Mouse (Mus musculus): ENCODE results near the gene Ptbp3.
"Not testable (repeated sequence)": the region's sequence is repeated elsewhere in the genome, so short reads cannot be mapped to it uniquely, and the experiment has no call there.

Gene Ptbp3

DNA sequence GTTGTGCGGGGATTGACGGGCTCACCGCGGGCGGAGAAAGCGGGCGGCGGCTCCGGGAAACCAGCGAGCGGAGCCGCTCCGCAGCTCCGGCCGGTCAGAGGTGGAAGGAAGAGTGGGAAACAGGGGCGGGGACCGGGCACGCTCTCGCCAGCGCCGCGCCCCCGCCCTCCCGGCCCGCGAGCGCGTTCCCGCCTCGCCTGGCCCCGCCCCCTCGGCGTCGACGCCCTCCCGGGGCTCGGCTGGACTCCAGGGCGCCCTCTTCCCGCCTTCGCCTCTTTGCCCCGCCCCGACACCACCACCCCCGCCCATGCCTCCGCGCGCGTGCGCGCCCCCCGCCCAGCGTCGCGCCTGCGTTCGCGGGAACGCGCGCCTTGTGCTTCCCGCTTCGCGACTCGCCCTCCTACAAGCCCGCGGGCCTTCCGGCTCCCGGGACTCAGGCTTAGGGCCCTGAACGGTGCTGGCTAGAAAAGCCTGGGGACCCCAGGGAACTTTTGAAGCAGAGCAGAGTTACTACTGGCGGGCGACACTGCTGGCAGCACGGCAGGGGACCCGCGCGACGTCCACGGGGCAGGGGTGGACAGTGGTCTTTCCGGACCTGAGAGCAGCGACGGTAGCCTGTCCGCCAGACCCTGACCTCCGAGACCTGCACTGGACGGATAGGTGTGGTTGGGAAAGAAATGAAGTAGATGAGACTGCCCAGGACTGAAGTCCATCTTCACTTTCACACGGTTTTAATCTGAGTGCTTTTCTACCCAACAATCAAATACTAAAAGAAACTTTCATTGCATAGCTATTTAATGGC is at the start of gene Ptbp3:
Ptbp3 (minus strand) TSS at position 190 of the 802 bp plus-strand sequence.
- DNase-seq (ENCODE audit: low spot score) = peak; percentile 82

GRCm38 (mm10) chr4:59596556-59596955 is 47.4 kb upstream of the Ptbp3 start:
- no peak for DNase-seq (ENCODE audit: low spot score)

- DNase-seq (ENCODE audit: low spot score) = no peak
Observed at GRCm38 (mm10) chr4:59594614-59595013, 45.5 kb upstream of the Ptbp3 start.

GRCm38 (mm10) chr4:59587872-59588226 is 38.7 kb upstream of the Ptbp3 start:
- DNase-seq (ENCODE audit: low spot score) = no peak

GRCm38 (mm10) chr4:59587215-59587871 is 38.2 kb upstream of the Ptbp3 start:
- no peak for DNase-seq (ENCODE audit: low spot score)

- no peak for DNase-seq (ENCODE audit: low spot score)
Observed at GRCm38 (mm10) chr4:59585097-59585496, 35.9 kb upstream of the Ptbp3 start.

DNA sequence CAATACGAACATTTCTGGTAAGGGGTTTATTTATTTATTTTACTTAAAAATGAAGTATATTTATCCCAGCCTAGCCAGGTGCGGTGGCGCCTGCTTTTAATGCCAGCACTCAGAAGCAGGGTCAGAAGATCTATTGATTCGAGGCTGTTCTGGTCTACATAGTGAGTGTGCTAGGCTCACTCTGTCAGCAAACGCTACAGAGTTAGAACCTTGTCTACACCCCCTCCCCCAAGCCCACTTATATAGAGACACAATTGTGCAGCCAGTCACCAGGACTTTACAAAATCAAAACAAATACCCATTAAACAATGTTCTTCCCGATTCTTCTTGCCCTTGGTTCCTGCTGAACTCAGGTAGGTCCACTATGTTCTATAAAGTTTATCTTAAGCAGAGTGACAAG is 33.0 kb upstream of the Ptbp3 start:
- no peak for DNase-seq (ENCODE audit: low spot score)

DNA sequence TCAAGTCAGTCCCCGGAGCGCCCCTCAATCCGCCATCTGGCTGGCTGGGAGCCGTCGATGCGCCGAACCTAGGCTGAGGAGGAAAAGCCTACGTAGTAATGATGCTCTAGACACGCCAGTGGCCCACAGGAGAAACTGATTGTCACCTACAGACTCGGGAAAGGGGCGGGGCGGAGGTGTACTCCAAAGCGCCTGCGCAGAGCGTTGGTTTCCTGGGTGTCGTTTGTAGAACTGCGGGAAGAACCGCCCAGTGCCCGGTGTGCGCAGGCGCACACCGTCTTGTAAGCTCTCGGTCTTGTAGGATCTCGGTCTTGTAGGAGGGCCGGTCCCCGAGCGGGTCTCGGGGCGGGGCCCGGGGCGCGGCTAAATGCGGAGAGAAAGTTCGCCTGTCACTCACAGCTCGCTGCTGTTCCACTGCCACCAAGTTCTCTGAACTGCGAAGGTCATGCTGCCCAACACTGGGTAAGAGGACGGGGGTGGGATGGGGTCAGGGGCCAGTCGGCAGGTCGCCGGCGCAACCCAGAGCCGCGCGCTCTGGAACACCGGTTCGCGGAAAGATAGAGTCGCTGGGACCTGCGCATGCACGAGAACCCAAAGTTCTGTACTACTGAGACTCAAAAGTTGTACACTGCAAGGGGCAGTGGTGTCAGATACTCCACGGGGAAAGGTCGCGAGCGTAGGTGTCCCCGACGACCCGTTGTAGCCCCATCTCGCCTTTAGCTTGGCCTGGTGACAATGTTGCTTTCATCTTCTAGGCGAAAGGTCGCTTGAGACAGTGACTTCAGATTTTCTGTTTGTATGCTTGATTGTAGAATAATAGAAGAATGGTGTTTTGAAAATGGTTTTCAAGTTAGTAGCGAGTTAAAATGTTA is 32.4 kb upstream of the Ptbp3 start, which contains the start of gene Hsdl2:
Hsdl2 (plus strand) TSS at position 250 of the 872 bp plus-strand sequence.
- DNase-seq (ENCODE audit: low spot score) = peak; percentile 93

- no peak for DNase-seq (ENCODE audit: low spot score)
Observed at GRCm38 (mm10) chr4:59580495-59581281, 31.5 kb upstream of the Ptbp3 start.

- DNase-seq (ENCODE audit: low spot score) = no peak
Observed at GRCm38 (mm10) chr4:59575184-59575958, 26.2 kb upstream of the Ptbp3 start.

DNA sequence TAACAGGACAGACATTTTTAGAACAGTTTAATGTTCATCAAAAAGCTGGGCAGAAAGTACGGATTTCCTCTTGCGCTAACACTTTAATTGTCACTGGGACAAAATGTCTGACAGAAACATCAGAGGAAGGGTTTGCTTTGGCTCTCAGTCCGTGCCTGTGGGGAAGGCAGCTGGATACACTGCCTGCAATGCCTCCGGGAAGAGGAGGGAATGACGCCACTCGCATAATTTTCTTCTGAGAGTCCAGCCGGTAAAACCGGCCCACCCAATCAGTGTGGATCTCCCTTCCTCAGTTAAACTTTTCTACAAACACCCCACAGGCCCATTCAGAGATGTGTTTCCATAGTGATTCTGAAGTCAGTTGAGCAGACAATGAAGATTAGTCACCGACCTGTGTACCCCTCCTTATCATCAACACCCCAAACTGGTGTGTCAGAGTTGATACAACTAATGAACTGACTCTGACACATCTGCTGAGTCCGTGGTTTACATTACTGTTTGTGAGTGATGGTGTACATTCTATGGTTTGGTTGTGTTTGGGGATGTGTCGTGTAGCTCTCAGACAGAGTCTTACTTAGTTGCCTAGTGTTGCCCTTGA is 23.5 kb upstream of the Ptbp3 start:
- DNase-seq (ENCODE audit: low spot score) = no peak

- DNase-seq (ENCODE audit: low spot score) = not testable (repeated sequence)
Observed at GRCm38 (mm10) chr4:59570519-59570918, 21.4 kb upstream of the Ptbp3 start.

- DNase-seq (ENCODE audit: low spot score) = no peak
Observed at GRCm38 (mm10) chr4:59569538-59569937, 20.4 kb upstream of the Ptbp3 start.

GRCm38 (mm10) chr4:59567576-59568260 is 18.6 kb upstream of the Ptbp3 start:
- no peak for DNase-seq (ENCODE audit: low spot score)

DNA sequence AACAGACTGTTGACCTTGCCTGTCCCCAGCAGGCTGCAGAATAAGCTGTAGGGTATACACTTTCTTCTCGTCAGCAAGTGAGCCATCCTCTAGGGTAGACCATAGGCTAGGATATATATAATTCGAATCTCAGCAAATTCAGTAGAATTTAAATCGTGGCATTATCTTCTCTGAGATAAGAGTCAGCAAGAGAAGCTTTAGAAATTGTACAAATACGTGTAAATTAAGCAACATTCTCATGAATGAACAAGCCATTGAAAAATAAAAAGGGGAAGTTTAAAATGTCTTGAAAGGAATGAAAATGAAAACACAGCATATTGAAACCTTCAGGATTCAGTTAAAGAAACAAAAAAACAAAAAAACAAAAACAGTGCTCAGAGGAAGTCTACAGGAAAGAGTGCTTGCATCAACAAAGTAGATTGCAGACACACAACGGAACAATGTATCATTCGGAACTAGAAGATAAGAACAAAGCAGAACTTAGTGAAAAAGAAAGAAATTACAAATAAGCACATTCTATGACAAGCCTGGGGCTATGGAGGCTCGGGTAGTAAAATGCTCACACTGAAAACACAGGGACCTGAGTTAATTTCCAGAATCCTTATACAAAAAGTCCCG is 16.5 kb upstream of the Ptbp3 start:
- DNase-seq (ENCODE audit: low spot score) = no peak

DNA sequence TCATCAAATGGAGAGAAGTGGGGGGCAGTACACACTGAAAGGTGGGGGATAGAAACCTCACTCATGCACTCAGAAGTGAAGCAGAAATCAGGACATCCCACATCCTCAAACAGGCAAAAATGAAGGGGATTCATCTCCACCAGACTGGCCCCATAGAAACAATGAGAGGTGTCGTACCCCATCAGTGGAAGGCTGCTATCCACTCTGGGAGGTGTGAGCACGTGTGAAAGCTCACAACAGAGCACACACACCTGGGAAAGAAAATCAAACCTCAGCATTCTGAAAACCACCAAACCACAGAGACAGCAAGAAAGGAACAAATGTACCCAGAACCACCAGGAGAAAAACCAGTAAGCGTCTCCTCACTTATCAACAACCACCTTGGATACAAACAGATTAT is 15.0 kb upstream of the Ptbp3 start:
- DNase-seq (ENCODE audit: low spot score) = no peak

DNA sequence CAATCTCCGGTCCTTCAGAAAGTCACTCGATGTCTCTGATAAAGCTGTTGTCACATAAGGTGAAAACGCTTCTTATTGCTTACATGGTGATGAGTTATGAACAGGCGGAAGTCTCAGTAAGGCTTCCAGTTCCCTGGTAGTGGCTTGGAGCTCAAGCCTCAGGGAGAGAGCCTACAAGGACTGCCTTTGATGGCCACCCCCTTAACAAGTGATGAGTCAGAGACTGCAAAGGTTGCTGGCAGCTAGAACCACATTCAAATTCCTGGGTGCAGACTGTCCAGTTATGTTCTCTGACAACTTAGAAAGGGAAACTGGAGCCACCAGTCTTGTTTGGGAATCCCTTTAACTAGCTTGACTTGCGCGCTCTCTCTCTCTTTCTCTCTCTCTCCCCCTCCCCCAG is 11.0 kb upstream of the Ptbp3 start:
- DNase-seq (ENCODE audit: low spot score) = no peak

- DNase-seq (ENCODE audit: low spot score) = no peak
Observed at GRCm38 (mm10) chr4:59558096-59558720, 9.0 kb upstream of the Ptbp3 start.

GRCm38 (mm10) chr4:59557343-59557742 is 8.2 kb upstream of the Ptbp3 start:
- DNase-seq (ENCODE audit: low spot score) = not testable (repeated sequence)

Data from ovary, postnatal 10 days (tissue).